Mouse (Mus musculus): ENCODE data around the gene Zfp729a.
A peak's percentile ranks its signal among the peaks of the same experiment; 100 is the strongest.

The Zfp729a gene

GRCm38 (mm10) chr13:67637294-67638007 is at the start of gene Zfp729a, which contains the start of gene Gm49345:
TSS of gene Zfp729a (minus strand) at chr13:67637791.
TSS of gene Gm49345 (minus strand) at chr13:67637769.
- peak; percentile 85 to 89 for DNase-seq

GRCm38 (mm10) chr13:67686971-67687370 is 49.4 kb upstream of the Zfp729a start, which contains the start of gene Zfp738:
TSS of gene Zfp738 (minus strand) at chr13:67687071.
- DNase-seq, result no peak

GRCm38 (mm10) chr13:67683841-67684240 is 46.2 kb upstream of the Zfp729a start:
- DNase-seq, result peak in 1 of 2 experiments; percentile 4

- DNase-seq, result peak; percentile 85 to 92
Observed at GRCm38 (mm10) chr13:67682959-67683735, 45.6 kb upstream of the Zfp729a start.

GRCm38 (mm10) chr13:67674902-67675301 is 37.3 kb upstream of the Zfp729a start:
- DNase-seq, result no peak

- no peak for DNase-seq
Observed at GRCm38 (mm10) chr13:67652496-67652895, 14.9 kb upstream of the Zfp729a start.

- no peak for DNase-seq
Observed at GRCm38 (mm10) chr13:67610108-67610507, 27.5 kb downstream of the Zfp729a start.

GRCm38 (mm10) chr13:67609066-67609876 is 28.3 kb downstream of the Zfp729a start, which contains the start of gene Zfp729b:
TSS of gene Zfp729b (minus strand) at chr13:67609707.
- peak; percentile 91 for DNase-seq

GRCm38 (mm10) chr13:67572591-67573189 is 64.9 kb downstream of the Zfp729a start:
- DNase-seq, result no peak

Data from cerebellum, adult 18-20 months (tissue).